Mouse (Mus musculus) ovary, adult 10 weeks (tissue): Measurements from ENCODE around the gene Serinc3. TPM values are rescaled to one million over a fixed set of nuclear protein-coding genes. Genes with fewer than 3 reads are reported as not detected.

ENCODE experiments used
- polyA plus RNA-seq: library from polyadenylated mRNA; stranded (reverse); fragments of 350-450 nt; fragmentation: Illumina TruSeq; extraction: RNeasy Lipid Tissue Mini Kit (QIAGEN cat#74804); gene quantifications from one replicate; pipeline ENCODE4 v1.2.3, GENCODE M21; 2014

The Serinc3 gene
- 1,466 TPM for polyA plus RNA-seq

GRCm38 (mm10) chr2:163644575-163645385 is at the start of gene Serinc3:
TSS of gene Serinc3 (minus strand) at chr2:163645131.

GRCm38 (mm10) chr2:163657975-163658886 is 13.3 kb upstream of the Serinc3 start, which contains the start of gene Pkig:
TSS of gene Pkig (plus strand) at chr2:163658386.

GRCm38 (mm10) chr2:163602101-163602971 is 42.6 kb downstream of the Serinc3 start, which contains the start of gene Ttpal:
TSS of gene Ttpal (plus strand) at chr2:163602314.

Other genes starting within 250 kb of the Serinc3 start
- gene Jph2, start 247.1 kb downstream of the Serinc3 start, polyA plus RNA-seq = 0.43 TPM
- 74.4 TPM for gene Oser1, start 220.4 kb downstream of the Serinc3 start, polyA plus RNA-seq
- not detected for gene Gdap1l1, start 206.7 kb downstream of the Serinc3 start, polyA plus RNA-seq
- 12.5 TPM for gene Fitm2, start 172.5 kb downstream of the Serinc3 start, polyA plus RNA-seq
- not detected for gene R3hdml, start 152.8 kb downstream of the Serinc3 start, polyA plus RNA-seq
- 0.14 TPM for gene Hnf4a, start 138.3 kb downstream of the Serinc3 start, polyA plus RNA-seq
- gene Ttpal, start 42.8 kb downstream of the Serinc3 start, polyA plus RNA-seq = 26.6 TPM
- gene Pkig, start 13.3 kb upstream of the Serinc3 start, polyA plus RNA-seq = 32.4 TPM
- 2.1 TPM for gene Ada, start 105.1 kb upstream of the Serinc3 start, polyA plus RNA-seq
- 2.1 TPM for gene Ccn5, start 175.7 kb upstream of the Serinc3 start, polyA plus RNA-seq
- gene Kcnk15, start 208.5 kb upstream of the Serinc3 start, polyA plus RNA-seq = not detected